Mouse (Mus musculus) left cerebral cortex, adult 18-20 months (tissue): ENCODE measurements around the gene Erg. TPM values are rescaled to one million over a fixed set of nuclear protein-coding genes. Genes with fewer than 3 reads are reported as not detected.

Experiments
- DNase-seq, 2 experiments: peaks; one replicate each; pipeline ENCODE4 v3.0.0; 2021 to 2022; ENCODE audit warnings: low spot score in 2 of 2, mixed read lengths in 1 of 2
- total RNA-seq, 2 experiments: library from RNA; stranded (reverse); gene quantifications; 2 replicates each; pipeline ENCODE4 v1.2.3; 2021

The Erg gene
- total RNA-seq, 2 experiments from 2014 or later, result 3.7 to 4.4 TPM

DNA sequence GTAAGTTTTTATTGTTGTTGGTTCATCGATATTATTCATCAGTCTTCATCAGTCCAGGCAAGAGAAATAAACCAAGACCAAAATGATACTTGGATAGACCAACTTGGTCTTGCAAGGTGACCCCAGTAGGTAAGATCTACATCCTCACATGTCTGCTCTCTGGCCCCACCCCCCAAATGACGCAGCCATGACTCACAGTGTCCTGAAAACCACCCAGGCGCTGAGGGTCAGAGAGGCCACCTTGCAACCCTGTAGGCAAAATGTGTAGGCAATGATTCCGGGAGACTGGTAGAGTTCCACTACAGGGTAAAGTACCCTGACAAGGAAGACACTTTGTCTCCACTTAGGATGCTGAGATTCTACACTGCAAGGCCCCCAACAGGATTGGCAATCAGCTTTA lies 138.5 kb downstream of the Erg start:
- DNase-seq, result no peak

DNA sequence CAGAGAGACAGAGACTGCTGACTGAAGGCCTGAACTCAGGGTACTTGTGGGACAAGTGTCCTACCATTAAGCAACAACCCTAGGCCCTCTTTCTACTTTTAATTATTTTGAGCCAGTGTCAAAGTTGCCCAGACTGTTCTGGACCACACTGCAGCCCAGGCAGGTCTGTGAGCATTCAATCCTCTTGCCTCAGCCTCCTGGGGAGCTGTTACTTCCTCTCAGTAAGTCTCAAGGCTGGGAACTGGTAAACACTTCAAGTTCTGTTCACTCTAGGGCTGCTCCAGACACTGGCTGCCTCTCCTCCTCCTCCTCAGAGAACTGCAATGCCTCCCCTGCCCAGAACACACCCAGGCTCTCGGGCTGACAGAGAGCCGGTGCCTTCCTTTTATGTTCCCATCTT lies 140.0 kb downstream of the Erg start:
- no peak for DNase-seq

DNA sequence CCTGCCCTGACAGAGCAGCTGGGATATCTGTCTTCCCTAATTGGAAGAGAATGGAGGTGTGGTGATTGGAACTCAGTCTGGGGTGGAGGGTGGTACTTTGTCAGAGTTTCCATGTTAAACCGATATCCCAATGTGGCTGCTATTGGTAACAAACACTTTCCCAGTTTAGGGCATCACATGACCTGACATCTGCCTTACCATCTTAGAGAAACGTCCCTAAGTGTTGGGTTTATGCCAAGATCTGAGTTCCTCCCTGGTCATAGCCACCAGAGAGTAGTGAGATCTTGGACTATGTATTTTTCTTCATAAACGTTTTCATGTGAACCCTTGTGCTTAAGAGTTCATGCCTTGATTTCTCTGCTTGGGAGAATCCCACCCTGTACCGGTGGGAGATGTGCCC lies 144.4 kb downstream of the Erg start:
- no peak for DNase-seq

DNA sequence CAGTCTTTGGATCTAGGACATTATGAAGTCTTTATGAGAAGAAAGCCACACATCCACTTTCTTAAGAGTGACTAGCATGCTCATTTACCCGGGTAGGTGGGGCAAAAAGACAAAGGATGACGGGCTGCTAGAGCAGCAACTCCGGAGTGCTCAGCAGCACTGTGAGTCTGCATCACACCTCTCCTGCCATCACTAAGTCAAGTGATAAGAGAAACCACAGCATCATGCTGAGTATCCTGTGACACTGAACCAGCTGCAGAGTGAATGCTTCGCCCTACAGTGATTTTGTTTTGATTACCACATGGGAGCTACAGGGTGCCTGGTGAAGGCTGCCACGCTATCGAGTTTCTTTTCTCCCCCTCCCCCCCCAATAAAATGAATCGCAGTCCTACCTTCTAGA lies 145.2 kb downstream of the Erg start:
- DNase-seq, result no peak

DNA sequence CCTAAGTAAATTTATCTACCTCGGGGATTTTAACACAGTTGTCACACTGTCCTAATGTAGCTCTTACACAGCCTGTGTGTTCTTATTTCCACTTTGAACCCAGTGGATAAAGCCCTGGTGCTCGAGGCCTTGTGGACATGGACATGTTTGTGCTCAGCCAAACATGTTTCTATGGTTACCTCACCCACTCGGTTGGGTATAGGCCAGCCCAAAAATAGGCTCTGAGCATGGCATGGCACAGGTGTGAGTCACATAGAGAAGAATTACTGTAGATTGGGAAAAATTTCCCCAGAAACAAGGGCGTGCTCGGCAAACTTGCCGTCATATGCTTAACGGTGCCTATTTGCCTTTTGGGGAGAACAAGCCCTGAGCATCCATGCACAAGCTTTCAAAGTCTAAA lies 146.1 kb downstream of the Erg start:
- DNase-seq, result peak; percentile 47 to 55

DNA sequence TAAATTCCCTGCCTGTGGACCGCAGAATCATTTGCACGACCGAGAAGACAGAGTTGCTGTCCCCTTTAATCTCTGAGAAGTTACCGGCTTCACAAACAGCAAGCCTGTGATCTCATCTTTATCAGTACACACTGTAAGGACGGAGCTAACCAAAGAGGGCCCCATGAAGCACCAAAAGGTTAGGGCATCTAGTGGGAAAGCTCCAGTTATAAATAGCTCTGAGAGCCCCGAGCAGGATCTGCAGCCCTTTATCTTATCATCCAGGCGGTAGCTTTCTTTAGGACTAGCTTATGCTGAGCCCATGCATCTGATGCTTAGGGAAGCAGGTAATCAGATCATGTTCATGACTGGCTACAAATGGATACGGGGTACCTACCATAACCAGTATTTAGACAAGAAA lies 146.6 kb downstream of the Erg start:
- no peak for DNase-seq

DNA sequence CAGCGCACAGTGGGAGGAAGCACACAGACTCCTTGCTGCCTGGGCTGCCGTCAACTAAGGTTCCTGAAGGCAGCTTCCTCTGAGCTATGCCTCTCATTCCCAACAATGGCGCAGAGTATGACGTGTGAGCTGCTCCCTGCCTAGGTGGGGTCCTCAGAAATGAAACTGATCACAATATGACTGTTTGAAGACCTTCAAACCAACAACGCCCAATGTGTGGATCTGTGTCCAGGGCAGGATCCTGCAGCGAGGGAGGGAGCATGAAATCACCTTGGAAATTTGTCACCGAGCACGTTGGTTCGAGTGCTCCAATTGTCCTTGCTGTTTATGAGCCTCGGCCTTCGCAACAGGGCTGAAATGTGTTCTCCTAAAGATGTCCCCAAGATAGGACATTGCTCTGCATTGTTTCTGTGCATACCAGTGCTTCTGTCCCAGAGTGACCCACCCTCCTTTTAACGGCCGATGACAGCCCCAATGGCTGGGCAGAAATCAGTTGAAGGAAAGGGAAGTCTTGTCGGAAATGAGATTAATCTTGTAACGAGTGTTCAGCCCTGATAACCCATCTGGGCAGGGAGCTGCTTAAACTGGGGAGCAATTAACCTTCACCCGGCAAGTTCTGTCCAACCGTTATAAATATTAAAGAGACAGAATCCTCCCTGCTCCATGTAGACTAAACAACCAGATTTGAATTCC lies 147.4 kb downstream of the Erg start:
- no peak for DNase-seq

DNA sequence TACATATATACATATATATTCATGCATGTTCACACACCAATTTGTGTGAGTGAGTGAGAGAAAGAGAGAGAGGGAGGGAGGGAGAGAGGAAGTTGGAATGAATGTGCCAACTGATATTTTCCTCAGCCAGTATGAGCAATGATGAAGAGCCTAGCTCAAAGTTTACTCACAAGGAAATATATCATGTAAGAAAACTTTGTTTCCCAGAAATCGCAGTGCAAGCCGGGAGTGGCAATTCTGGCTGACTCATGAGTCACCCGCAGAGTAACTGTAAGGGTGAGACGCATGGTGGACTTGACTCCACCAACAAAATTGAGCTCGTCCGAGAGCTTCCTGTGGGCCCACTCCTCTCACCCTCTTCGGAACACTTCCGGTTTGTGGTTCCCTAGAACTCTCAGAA lies 149.8 kb downstream of the Erg start:
- DNase-seq, result no peak

DNA sequence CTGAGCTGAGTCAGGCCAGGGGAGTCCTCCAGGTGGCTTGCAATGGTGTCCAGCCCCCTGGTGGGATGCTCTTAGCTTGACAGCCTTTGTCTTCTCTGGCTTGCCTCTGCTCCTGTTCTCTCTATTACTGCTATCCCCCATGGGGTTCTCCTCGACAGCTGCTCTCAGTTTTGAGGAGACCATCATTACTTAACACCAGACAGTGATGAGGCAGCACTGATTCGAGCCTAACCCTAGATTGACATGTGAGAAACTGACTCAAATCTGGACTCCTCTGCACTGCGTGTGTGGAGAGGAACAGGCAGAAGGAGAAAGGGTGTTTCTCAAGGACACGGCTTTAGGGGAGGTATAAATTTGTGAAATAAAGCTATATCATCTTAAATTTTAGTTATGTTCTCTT lies 150.3 kb downstream of the Erg start:
- DNase-seq, result no peak

DNA sequence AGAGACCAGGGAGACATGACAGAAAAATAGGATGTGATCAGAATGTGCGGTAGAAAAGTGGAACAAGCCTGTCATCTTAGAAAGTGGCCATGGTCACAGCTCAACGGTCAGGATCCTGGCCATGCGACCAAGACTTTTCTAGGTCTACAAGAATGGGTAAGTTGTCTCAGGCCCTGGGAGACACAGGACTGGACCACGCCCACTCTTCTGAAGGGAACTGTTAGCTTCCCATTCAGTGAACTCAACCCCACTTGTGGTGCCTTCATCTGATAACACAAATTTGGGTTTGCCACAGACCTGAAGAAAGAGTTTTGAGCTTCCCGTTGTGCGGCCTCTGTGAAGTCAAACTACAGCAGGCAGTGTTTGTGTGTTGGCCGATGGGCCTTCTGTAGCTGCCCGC lies 152.0 kb downstream of the Erg start:
- no peak for DNase-seq

DNA sequence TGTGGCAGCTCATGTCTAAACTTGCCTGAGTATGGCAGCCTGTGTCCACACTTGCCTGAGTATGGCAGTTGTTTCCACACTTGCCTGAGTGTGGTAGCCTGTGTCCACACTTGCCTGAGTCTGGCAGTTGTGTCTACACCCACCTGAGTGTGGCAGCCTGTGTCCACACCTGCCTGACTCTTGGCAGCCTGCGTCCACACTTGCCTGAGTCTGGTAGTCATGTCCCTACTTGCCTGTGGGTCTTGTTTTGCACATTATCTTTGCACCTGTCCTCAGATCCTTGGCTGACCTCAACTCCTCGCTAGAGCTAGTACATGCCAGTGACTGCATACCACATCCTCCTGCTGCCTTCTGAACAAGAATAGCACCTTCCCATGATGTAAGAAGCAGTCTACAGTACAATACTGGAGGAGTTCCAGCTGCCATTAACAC lies 153.8 kb downstream of the Erg start:
- no peak for DNase-seq

DNA sequence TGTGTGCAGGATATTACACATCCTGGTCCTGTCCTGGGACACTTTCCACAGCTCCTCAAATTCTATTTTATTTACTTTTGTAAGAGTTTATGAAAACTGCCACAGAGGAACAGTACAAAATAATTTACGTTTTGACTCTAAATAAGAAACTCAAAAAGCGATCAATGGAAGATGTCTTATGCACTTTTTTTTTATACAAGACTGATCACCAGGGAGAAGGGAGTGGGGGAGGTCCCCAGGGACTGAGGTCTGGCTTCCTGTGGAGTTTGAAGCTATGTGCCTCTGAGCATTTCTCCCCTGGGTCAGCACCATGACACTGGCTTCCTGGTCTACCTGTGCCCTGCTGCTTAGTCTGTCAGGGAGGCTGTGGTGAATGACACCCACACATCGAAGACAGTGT lies 156.5 kb downstream of the Erg start:
- no peak for DNase-seq

DNA sequence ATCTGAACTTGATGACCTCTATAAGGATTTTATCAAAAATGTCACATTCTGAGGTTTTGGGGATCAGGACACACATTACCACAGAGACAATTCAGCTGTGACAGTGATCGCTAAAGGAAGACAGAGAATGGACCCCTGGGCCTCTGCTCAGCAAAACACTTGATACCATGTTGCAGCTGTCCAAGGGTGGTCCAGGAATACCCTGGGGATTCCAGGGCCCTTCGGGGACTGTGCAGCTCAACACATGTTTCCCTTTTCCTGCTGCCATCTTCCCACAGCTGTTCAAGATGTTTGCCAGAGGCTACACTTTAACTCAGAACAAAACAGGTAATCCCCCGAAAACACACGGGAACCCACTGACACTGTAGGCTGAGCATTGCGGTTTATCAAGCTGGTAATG lies 158.2 kb downstream of the Erg start:
- DNase-seq, result no peak

DNA sequence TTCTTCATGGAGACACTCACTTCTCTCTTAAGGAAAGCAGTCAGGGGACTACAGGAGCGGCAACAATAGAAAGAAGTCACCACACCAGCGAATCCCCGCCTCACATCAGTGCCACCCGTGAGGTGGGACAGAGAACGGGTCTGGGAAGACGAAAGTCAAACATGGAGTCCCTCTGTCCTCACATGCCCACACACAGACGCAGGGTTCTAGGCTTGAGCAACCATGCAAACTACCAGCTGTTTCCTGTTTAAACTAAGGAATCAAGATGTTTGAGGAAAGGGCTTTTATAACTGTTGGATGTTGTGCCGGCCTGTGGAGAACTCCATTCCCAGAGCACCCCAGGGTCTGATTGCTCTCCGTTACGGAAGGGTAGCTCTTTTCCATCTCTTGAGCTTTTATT lies 158.9 kb downstream of the Erg start:
- no peak for DNase-seq

DNA sequence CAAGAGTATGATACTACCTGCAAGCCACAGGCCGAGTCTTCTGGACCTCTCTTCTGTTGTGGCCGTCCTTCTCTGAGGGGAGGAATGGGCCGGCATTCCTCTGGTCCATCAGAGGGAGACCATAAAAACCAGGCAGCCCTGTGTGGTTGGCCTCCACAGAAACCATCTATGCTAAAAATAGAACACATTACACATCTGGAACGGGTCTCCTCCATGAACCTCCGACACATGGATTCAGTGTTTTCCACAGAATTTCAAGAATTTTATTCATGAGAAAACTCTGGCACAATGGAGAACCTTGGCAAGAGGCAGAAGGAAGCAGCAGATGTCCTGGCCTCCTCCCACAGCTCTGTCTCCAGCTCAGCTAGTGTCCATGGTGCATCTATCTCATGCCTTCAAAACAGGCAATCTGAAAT lies 163.7 kb downstream of the Erg start:
- DNase-seq, result no peak

DNA sequence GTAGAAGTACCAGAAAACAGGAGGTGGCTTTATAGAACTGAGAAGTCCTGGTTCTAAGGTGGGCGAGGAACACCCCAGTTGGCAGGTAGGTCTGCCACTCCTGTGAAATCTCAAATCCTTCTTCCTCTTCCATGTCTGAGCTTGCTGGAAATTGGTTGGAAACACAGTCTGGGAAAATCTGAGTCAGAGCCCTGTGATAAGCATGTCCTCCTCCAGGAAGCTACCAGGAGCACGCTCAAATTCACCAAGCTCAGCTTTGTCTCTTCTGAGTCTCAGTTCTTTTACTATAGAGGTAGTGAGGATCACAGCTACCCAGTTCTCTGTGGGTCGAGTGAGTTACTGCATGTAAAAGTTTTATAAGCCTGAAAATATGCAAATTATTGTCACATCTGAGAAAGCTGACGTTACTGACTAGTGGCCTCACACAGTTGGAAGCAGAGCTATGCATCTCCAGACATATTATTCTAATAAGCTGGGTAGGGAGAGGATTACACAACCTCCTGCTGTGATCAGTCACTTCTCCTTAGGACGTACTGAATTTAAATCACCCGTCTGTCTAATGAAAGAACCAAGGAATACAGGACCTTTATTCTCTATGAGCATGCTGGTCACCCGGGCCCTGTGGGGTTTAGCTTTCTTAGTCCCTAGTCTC lies 165.0 kb downstream of the Erg start:
- no peak for DNase-seq

DNA sequence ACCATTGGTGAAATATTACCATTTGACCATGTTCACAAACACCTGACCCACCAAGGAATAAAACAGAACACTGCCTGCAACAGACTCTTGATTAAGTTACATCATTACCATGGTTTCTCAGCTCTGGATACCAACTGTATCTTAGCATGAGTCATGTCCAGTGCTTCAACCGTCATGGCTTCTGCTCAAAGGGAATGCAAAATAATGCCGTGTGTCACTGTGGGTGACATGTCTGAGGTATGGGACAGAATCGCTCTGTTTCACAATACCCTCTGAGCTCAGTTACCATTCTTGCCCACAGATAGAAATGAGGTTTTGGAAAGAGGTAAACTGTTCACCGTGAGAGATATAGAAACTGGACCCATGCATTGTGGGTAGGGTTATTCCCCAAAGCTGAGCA lies 170.5 kb downstream of the Erg start:
- no peak for DNase-seq

DNA sequence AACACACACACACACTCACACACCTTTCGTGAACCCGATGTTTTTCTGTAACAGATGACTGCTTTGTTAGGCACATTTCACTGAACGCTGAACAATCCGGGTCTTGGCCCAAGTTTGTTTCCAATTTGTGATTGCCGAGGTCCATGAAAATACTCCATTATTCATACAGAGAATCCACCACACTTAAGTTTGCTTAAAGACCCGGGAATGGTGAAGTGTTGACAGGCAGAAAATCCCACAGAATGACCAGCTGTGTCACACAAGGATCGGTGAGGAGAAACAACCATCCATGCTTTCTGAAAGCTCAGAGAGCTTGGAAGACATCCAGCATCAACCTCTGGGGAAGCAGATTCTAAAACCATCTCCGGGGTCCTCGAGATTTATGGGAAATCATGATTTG lies 171.0 kb downstream of the Erg start:
- no peak for DNase-seq

DNA sequence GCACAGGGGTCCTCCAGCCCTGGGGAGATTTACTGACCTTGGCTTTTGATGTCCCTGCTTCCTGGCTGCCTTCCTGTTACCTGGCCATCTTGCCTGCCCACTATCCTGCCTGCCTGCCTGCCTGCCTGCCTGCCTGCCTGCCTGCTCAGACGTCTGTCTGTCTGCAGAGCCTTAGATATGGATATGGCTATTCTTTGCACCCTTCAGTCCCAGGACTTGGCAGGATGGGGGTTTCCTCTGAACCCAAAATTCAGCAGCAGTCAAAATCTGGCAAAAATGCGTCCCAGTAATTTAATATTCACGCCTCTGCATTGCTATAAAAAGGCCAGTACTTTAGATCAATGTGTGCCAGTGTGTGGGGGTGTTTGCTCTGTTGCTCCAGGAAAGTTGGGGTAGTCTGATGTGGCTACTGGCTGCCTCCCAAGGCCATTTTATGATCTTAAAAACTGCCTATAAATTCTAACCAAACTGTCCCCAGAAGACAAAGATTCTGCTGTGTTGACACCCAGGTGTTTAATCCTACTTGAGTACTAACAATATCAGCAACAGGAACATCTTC lies 172.9 kb downstream of the Erg start:
- DNase-seq, result peak in 1 of 2 experiments; percentile 29

DNA sequence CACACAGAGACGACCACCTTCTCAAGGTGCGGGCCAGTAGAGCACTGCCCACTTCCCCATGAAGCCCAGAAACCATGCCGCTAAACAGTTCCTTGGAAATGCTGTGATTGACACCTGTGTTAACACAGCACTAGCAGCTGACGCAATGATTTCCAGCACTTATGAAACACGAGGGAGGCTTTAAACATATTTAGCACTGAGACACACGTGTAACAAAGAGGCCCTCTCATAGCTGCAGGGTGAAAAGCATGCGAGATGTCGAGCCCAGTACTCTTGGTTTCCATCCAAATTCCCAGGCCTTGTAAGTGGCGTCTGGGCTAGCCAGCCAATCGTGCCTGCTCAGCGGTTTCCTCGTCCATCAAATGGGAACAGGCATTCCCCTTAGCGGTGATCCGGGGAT lies 178.3 kb downstream of the Erg start:
- no peak for DNase-seq

DNA sequence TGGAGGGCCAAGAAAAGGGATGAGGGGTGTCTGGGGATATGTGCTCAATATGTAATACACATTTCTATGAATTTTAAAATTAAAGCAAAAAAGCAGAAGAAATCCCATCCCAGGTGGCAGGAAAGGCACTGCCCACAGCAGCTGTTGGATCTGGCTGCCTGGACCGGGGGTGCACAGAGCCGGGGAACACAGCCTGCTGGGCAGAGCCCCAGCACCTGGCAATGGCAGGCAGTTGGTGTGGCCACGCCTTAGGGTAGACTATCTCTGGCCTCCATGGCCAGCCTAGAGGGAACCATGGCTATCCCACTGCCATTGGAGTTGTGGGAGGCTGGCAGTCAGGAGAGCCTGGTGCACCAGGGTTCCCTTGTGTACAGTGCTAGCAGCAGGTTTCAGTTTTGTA lies 180.9 kb downstream of the Erg start:
- DNase-seq, result no peak

DNA sequence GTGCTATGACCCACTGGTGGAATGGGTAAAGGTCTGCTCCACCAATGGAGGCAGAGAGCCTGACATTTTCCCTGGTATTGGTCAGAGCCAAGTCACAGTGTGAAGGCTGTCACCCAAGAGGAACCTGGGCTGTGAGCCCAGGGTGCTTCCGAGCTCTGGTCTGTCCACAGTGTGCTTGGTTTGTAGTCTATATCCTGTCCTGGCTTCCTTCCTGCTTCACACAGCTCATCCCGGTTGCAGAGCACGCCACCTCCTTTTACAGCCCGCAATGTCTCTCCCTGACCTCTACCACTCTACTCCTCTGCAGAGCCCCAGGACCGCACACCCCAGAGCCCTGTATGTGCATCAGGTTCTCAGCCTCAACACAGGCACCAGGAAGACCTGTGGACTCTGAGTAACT lies 182.9 kb downstream of the Erg start:
- DNase-seq, result no peak

DNA sequence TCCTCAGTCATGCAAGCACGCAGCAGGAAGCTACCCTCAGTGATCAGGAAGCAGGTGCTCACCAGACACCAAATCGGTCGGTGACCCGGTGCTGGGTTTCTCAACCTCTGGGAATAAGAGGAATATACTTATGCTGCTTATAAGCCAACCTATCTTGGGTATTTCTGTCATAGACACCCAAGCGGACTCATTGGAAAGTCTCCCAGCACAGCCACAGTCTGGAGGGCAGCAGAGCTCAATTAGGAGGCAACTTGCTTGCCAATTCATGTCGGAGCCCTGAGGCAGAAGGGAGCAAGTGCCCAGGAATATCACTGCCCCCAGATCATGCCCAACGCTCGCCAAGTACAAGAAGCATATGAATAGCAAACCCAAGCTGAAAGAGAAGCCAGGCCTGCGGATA lies 184.5 kb downstream of the Erg start:
- DNase-seq, result no peak
